Mouse (Mus musculus) kidney, embryonic 14.5 days (tissue): ENCODE results near the gene Mst1. TPM values are rescaled to one million over a fixed set of nuclear protein-coding genes. Genes with fewer than 3 reads are reported as not detected.

ENCODE experiments used
- ATAC-seq: fragments of 200-750 bp; cut with Nextera tagmentation; 2 replicates; pipeline ENCODE4 v1.8.0; 2017; ENCODE audit warnings: moderate number of reproducible peaks, mild to moderate bottlenecking, moderate TSS enrichment, moderate library complexity; ENCODE audit not compliant: low FRiP score, low TSS enrichment
- H3K27ac ChIP-seq: fragments of 300-500 bp; sonication (generic); 2 replicates; pipeline ENCODE4 v1.5.1; 2014; ENCODE audit warnings: low read depth, mild to moderate bottlenecking, low read length, moderate library complexity, mixed read lengths
- H3K27me3 ChIP-seq: fragments of 300-500 bp; sonication (generic); 2 replicates; pipeline ENCODE4 v1.6.1; 2014; ENCODE audit warnings: mild to moderate bottlenecking, low read length; ENCODE audit not compliant: control insufficient read depth, insufficient read depth
- H3K36me3 ChIP-seq: fragments of 300-500 bp; sonication (generic); 2 replicates; pipeline ENCODE4 v1.6.1; 2014; ENCODE audit warnings: low read length, mixed read lengths; ENCODE audit not compliant: control insufficient read depth, insufficient read depth
- H3K4me1 ChIP-seq: fragments of 300-500 bp; sonication (generic); 2 replicates; pipeline ENCODE4 v1.6.1; 2014; ENCODE audit warnings: low read length, mixed read lengths; ENCODE audit not compliant: control insufficient read depth, insufficient read depth
- H3K4me2 ChIP-seq: fragments of 300-500 bp; sonication (generic); replicated peaks from 2 replicates; pipeline ENCODE4 v1.6.1; 2014; ENCODE audit warnings: low read depth, mild to moderate bottlenecking, low read length
- H3K4me3 ChIP-seq: fragments of 300-500 bp; sonication (generic); 2 replicates; pipeline ENCODE4 v1.5.1; 2014; ENCODE audit warnings: mild to moderate bottlenecking, low read length
- H3K9ac ChIP-seq: fragments of 300-500 bp; sonication (generic); 2 replicates; pipeline ENCODE4 v1.6.1; 2014; ENCODE audit warnings: low read depth, mild to moderate bottlenecking, low read length, moderate library complexity
- H3K9me3 ChIP-seq: fragments of 300-500 bp; sonication (generic); 2 replicates; pipeline ENCODE4 v1.6.1; 2016; ENCODE audit warnings: low read length; ENCODE audit not compliant: control insufficient read depth
- WGBS: fragments of 180-500 bp; shearing (Covaris S2); extraction: QIAGEN DNeasy Blood & Tissue Kit; methylation state at CpG from one replicate; pipeline ENCODE4 v1.1.7; 2014; 5-methylcytosine and 5-hydroxymethylcytosine counted together
- microRNA-seq: library from miRNA; unstranded; fragments of <30 nt; microRNA quantifications from one replicate; pipeline ENCODE4, GENCODE M21; 2016
- polyA plus RNA-seq: library from polyadenylated mRNA; unstranded; fragments of >200 nt; fragmentation: Nextera tagmentation; extraction: Ambion mirVana; gene quantifications from 2 replicates; pipeline ENCODE4 v1.2.1, GENCODE M21; 2014

Mst1 gene
- polyA plus RNA-seq, 1 experiment from 2014 or later = not detected

GRCm38 (mm10) chr9:108129042-108129948, 49.1 kb downstream of the Mst1 start:
- 72% methylated on average over 13 of the region's 13 CpGs for WGBS
- ATAC-seq = no peak

GRCm38 (mm10) chr9:108131502-108131901, 51.3 kb downstream of the Mst1 start:
- Histone ChIP-seq H3K4me2 (no peak overlapping the region), H3K4me1 (no peaks in the 10 kb centered on the region), H3K4me3 (no peak overlapping the region), H3K36me3 (no peaks in the 10 kb centered on the region), H3K9me3 (no peaks in the 10 kb centered on the region), H3K9ac (no peak overlapping the region), H3K27ac (no peak overlapping the region), H3K27me3 (no peaks in the 10 kb centered on the region)
- no peak for ATAC-seq
- 88% methylated on average over 5 of the region's 5 CpGs for WGBS

More at GRCm38 (mm10) chr9:108129042-108129948, 49.1 kb downstream of the Mst1 start:
- no peaks in the 10 kb centered on the region for H3K4me1 ChIP-seq
- no peaks in the 10 kb centered on the region for H3K27me3 ChIP-seq
- H3K36me3 ChIP-seq = no peaks in the 10 kb centered on the region
- no peak overlapping the region for H3K4me2 ChIP-seq
- no peak overlapping the region for H3K27ac ChIP-seq
- H3K9ac ChIP-seq = no peak overlapping the region
- no peak overlapping the region for H3K4me3 ChIP-seq
- no peaks in the 10 kb centered on the region for H3K9me3 ChIP-seq

GRCm38 (mm10) chr9:108132373-108132772, 52.1 kb downstream of the Mst1 start:
- Histone ChIP-seq H3K27ac (no peak overlapping the region), H3K4me1 (no peaks in the 10 kb centered on the region), H3K9me3 (no peaks in the 10 kb centered on the region), H3K4me2 (no peak overlapping the region), H3K4me3 (no peak overlapping the region), H3K9ac (no peak overlapping the region), H3K36me3 (no peaks in the 10 kb centered on the region), H3K27me3 (no peaks in the 10 kb centered on the region)
- WGBS = 87% methylated on average over 3 of the region's 3 CpGs
- ATAC-seq = no peak

- no peak overlapping the region for H3K9ac ChIP-seq
- H3K27ac ChIP-seq = no peak overlapping the region
- no peaks in the 10 kb centered on the region for H3K36me3 ChIP-seq
- H3K4me3 ChIP-seq = no peak overlapping the region
- no peak for ATAC-seq
- no peaks in the 10 kb centered on the region for H3K27me3 ChIP-seq
- H3K4me1 ChIP-seq = no peaks in the 10 kb centered on the region
- WGBS = 33% methylated on average over 1 of the region's 1 CpGs
- H3K9me3 ChIP-seq = no peaks in the 10 kb centered on the region
- no peak overlapping the region for H3K4me2 ChIP-seq
Observed at GRCm38 (mm10) chr9:108133478-108133877, 53.2 kb downstream of the Mst1 start.

Small RNA genes within 50 kb of the gene (microRNA-seq; reads per million reads assigned to microRNA genes)
- gene Gm47303 (not detected), gene Mir7088 (not detected)

Other genes starting within 250 kb of the Mst1 start
- gene Rbm6, start 207.2 kb upstream of the Mst1 start, polyA plus RNA-seq = 55.9 and 75.1 TPM in 2 replicates
- 9.9 and 11.5 TPM in 2 replicates for gene Mon1a, start 192.3 kb upstream of the Mst1 start, polyA plus RNA-seq
- 0.39 and 0.80 TPM in 2 replicates for gene Mst1r, start 173.6 kb upstream of the Mst1 start, polyA plus RNA-seq
- gene Actl11, start 152.0 kb upstream of the Mst1 start, polyA plus RNA-seq = not detected in 2 replicates
- gene Camkv, start 144.8 kb upstream of the Mst1 start, polyA plus RNA-seq = 0.77 and 0.79 TPM in 2 replicates
- 23.7 and 24.5 TPM in 2 replicates for gene Traip, start 130.3 kb upstream of the Mst1 start, polyA plus RNA-seq
- gene Uba7, start 104.9 kb upstream of the Mst1 start, polyA plus RNA-seq = 25.7 and 28.0 TPM in 2 replicates
- gene Gm20661, start 97.4 kb upstream of the Mst1 start, polyA plus RNA-seq = 4.8 and 5.5 TPM in 2 replicates
- gene Inka1, start 94.6 kb upstream of the Mst1 start, polyA plus RNA-seq = 64.1 and 69.0 TPM in 2 replicates
- gene Cdhr4, start 87.9 kb upstream of the Mst1 start, polyA plus RNA-seq = 8.8 and 9.6 TPM in 2 replicates
- gene Gm20662, start 84.1 kb upstream of the Mst1 start, polyA plus RNA-seq = 0.61 and 0.63 TPM in 2 replicates
- gene Ip6k1, start 77.9 kb upstream of the Mst1 start, polyA plus RNA-seq = 21.2 and 28.4 TPM in 2 replicates
- 19.8 and 20.8 TPM in 2 replicates for gene Gmppb, start 31.2 kb upstream of the Mst1 start, polyA plus RNA-seq
- gene Amigo3, start 27.3 kb upstream of the Mst1 start, polyA plus RNA-seq = 1.6 and 2.1 TPM in 2 replicates
- 20.0 and 30.9 TPM in 2 replicates for gene Rnf123, start 2.9 kb downstream of the Mst1 start, polyA plus RNA-seq
- gene Apeh, start 14.2 kb downstream of the Mst1 start, polyA plus RNA-seq = 55.2 and 57.8 TPM in 2 replicates
- 0.76 and 0.77 TPM in 2 replicates for gene Bsn, start 109.9 kb downstream of the Mst1 start, polyA plus RNA-seq
- gene Dag1, start 183.5 kb downstream of the Mst1 start, polyA plus RNA-seq = 60.7 and 129 TPM in 2 replicates
- gene Nicn1, start 210.0 kb downstream of the Mst1 start, polyA plus RNA-seq = 40.2 and 42.4 TPM in 2 replicates
- gene Amt, start 216.4 kb downstream of the Mst1 start, polyA plus RNA-seq = 30.8 and 35.1 TPM in 2 replicates
- gene Rhoa, start 225.7 kb downstream of the Mst1 start, polyA plus RNA-seq = 317 and 358 TPM in 2 replicates
- gene Tcta, start 225.7 kb downstream of the Mst1 start, polyA plus RNA-seq = 26.6 and 27.8 TPM in 2 replicates